Mouse (Mus musculus) C2C12 (cell line): ENCODE data around the gene Caprin1. TPM values are rescaled to one million over a fixed set of nuclear protein-coding genes. Genes with fewer than 3 reads are reported as not detected.
A peak's percentile ranks its signal among the peaks of the same experiment; 100 is the strongest.

Experiments
- H3K27me3 ChIP-seq: one replicate; pipeline ENCODE4 v1.6.1; 2011; ENCODE audit not compliant: control insufficient read depth, insufficient read depth, insufficient read length
- H3K36me3 ChIP-seq: one replicate; pipeline ENCODE4 v1.6.1; 2011; ENCODE audit not compliant: control insufficient read depth, insufficient read depth
- H3K4me3 ChIP-seq: one replicate; pipeline ENCODE4 v1.5.1; 2011; ENCODE audit warnings: mild to moderate bottlenecking, control low read depth; ENCODE audit not compliant: poor library complexity, insufficient read depth, severe bottlenecking
- H3K79me2 ChIP-seq: one replicate; pipeline ENCODE4 v1.6.1; 2011; ENCODE audit not compliant: control insufficient read depth, insufficient read depth
- H3K79me3 ChIP-seq: one replicate; pipeline ENCODE4 v1.6.1; 2011; ENCODE audit warnings: low read depth, control low read depth
- H3ac ChIP-seq: one replicate; pipeline ENCODE3; 2011; ENCODE audit warnings: low read depth; ENCODE audit not compliant: control insufficient read depth, insufficient read length
- CEBPB ChIP-seq: IDR thresholded peaks from one replicate; pipeline ENCODE4 v1.6.1; 2011; ENCODE audit warnings: low read depth, mild to moderate bottlenecking, control low read depth, moderate library complexity
- CTCF ChIP-seq: IDR thresholded peaks from one replicate; pipeline ENCODE4 v1.5.1; 2011; ENCODE audit not compliant: control insufficient read depth, insufficient read depth, insufficient read length
- FOSL1 ChIP-seq: IDR thresholded peaks from one replicate; pipeline ENCODE4 v1.8.0; 2011; ENCODE audit warnings: mild to moderate bottlenecking, low read length; ENCODE audit not compliant: poor library complexity, insufficient read depth, severe bottlenecking
- MAX ChIP-seq: IDR thresholded peaks from one replicate; pipeline ENCODE4 v1.6.1; 2011; ENCODE audit warnings: mild to moderate bottlenecking, control low read depth
- MYOD1 ChIP-seq: IDR thresholded peaks from one replicate; pipeline ENCODE4 v1.6.1; 2011; ENCODE audit warnings: low read depth; ENCODE audit not compliant: control insufficient read depth, insufficient read length
- MYOG ChIP-seq: IDR thresholded peaks from one replicate; pipeline ENCODE4 v1.6.1; 2011; ENCODE audit not compliant: control insufficient read depth, insufficient read length; ENCODE audit errors: extremely low read depth
- USF1 ChIP-seq: IDR thresholded peaks from one replicate; pipeline ENCODE4 v1.6.1; 2011; ENCODE audit warnings: low read depth, mild to moderate bottlenecking, control low read depth, moderate library complexity
- polyA plus RNA-seq: library from polyadenylated mRNA; unstranded; fragments of >200 nt; fragmentation: generic; extraction: Trizol; gene quantifications from one replicate; pipeline ENCODE4 v1.2.1, GENCODE M21; 2012; ENCODE audit warnings: missing spikeins

Gene Caprin1
- polyA plus RNA-seq, 1 experiment = 161 TPM

- Histone ChIP-seq H3K27me3 (no peaks in the 10 kb centered on the region), H3K36me3 (peaks cover 92% of the 10 kb centered on the region), H3K79me3 (no peaks in the 10 kb centered on the region), H3K79me2 (no peaks in the 10 kb centered on the region), H3ac (no peak overlapping the region), H3K4me3 (no peak overlapping the region)
- TF ChIP-seq MYOG (no peak), CEBPB (no peak), CTCF (no peak), MAX (no peak), MYOD1 (no peak), USF1 (no peak), FOSL1 (no peak)
Measured at GRCm38 (mm10) chr2:103746761-103747160, 50.7 kb downstream of the Caprin1 start.

DNA sequence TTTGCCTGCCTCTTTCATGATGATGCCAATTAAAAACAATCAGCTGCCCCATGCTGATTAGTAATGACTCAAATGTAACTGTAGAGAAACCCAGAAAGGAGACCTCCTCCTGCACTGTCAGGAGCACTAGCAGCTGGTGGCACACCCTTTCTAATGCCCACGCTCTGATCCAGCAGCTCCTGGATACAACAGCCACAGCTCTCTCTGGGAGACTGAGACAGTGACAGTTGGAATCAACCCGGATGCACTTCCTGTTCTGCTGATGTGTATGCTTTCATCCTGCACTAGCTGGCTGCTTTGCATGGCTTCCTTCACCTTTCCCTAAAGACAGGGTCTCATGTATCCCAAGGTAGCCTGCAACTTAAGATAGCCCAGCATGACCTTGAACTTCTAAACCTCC lies 51.4 kb downstream of the Caprin1 start:
- H3K4me3 ChIP-seq = no peak overlapping the region
- no peaks in the 10 kb centered on the region for H3K27me3 ChIP-seq
- peaks cover 91% of the 10 kb centered on the region for H3K36me3 ChIP-seq
- no peaks in the 10 kb centered on the region for H3K79me3 ChIP-seq
- no peak for TF ChIP-seq MYOD1
- no peak overlapping the region for H3ac ChIP-seq
- H3K79me2 ChIP-seq = no peaks in the 10 kb centered on the region

- Histone ChIP-seq H3K27me3 (no peaks in the 10 kb centered on the region), H3ac (no peak overlapping the region), H3K79me3 (no peaks in the 10 kb centered on the region), H3K36me3 (peaks cover 93% of the 10 kb centered on the region), H3K4me3 (no peak overlapping the region), H3K79me2 (no peaks in the 10 kb centered on the region)
- no peak for TF ChIP-seq MYOG
- no peak for TF ChIP-seq CTCF
- no peak for TF ChIP-seq USF1
- TF ChIP-seq MYOD1 = no peak
- no peak for TF ChIP-seq CEBPB
- no peak for TF ChIP-seq FOSL1
- no peak for TF ChIP-seq MAX
Measured at GRCm38 (mm10) chr2:103745481-103745880, 52.0 kb downstream of the Caprin1 start.

DNA sequence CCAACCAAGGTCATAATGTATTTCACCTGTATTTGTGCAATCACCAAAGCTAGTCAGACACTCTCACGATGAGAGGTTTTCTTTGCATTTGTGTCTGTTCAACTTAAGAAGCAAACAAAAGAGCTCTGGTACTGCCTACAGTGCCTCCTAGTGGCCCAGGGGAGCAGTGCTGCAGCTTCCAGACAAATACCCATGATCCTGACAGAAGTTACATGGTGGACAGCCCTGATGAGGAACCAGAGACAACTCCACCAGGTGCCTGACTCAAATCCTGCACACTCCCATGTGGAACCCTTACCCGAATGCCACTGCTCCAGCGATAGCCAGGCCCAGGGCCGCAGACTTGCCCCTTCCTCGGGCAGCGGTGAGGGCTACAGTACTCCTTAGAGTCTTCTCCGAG lies 53.5 kb downstream of the Caprin1 start:
- no peaks in the 10 kb centered on the region for H3K79me2 ChIP-seq

DNA sequence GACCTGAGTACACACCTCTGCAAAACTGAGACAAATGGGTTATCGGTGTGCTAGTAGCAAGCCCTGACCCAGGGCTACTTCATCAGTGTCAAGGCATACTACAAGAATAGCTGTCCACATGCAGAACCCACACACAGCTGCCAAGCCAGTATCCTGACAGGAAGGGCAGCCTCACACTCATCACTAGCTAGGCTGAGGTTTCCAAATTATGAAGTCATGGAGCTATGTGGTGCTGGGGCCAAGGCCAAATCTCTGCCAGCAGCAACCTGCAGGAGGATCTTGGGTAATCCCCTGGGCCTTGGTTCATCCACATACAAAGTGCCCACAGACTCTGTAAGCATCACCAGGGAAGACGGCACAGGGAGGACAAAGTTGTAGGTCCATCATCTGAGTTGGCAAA lies 53.9 kb downstream of the Caprin1 start:
- no peak overlapping the region for H3K4me3 ChIP-seq
- H3K27me3 ChIP-seq = no peaks in the 10 kb centered on the region
- H3ac ChIP-seq = no peak overlapping the region
- H3K79me2 ChIP-seq = no peaks in the 10 kb centered on the region
- TF ChIP-seq MAX (no peak), CTCF (no peak), MYOG (no peak), FOSL1 (no peak), MYOD1 (no peak), CEBPB (no peak), USF1 (no peak)
- H3K79me3 ChIP-seq = no peaks in the 10 kb centered on the region
- H3K36me3 ChIP-seq = peaks cover 93% of the 10 kb centered on the region

More for the DNA sequence above, 53.5 kb downstream of the Caprin1 start:
- TF ChIP-seq USF1 (no peak), CTCF (peak; percentile 49)
- no peaks in the 10 kb centered on the region for H3K27me3 ChIP-seq
- no peaks in the 10 kb centered on the region for H3K79me3 ChIP-seq
- no peak overlapping the region for H3K4me3 ChIP-seq
- peaks cover 93% of the 10 kb centered on the region for H3K36me3 ChIP-seq
- no peak overlapping the region for H3ac ChIP-seq

- H3K36me3 ChIP-seq = peaks cover 88% of the 10 kb centered on the region
- no peaks in the 10 kb centered on the region for H3K27me3 ChIP-seq
- no peak for TF ChIP-seq USF1
- TF ChIP-seq MYOG = no peak
- TF ChIP-seq CEBPB = no peak
- no peak for TF ChIP-seq MAX
- TF ChIP-seq CTCF = no peak
- TF ChIP-seq MYOD1 = no peak
- no peak for TF ChIP-seq FOSL1
- H3K79me2 ChIP-seq = no peaks in the 10 kb centered on the region
- H3K79me3 ChIP-seq = no peaks in the 10 kb centered on the region
- no peak overlapping the region for H3K4me3 ChIP-seq
- no peak overlapping the region for H3ac ChIP-seq
Measured at GRCm38 (mm10) chr2:103742821-103743220, 54.6 kb downstream of the Caprin1 start.
